Mouse (Mus musculus) lung, adult 2 months (tissue): Measurements from ENCODE around the gene Wwox.

Experiments
- CTCF ChIP-seq: fragments of 200-500 bp; IDR thresholded peaks from 2 replicates; pipeline ENCODE4 v1.5.1; 2011; ENCODE audit warnings: mild to moderate bottlenecking, low read length, control low read depth; ENCODE audit not compliant: insufficient read depth
- POLR2A ChIP-seq: fragments of 200-500 bp; IDR thresholded peaks from 2 replicates; pipeline ENCODE4 v1.6.1; 2011; ENCODE audit warnings: low read depth, mild to moderate bottlenecking, control low read depth, low read length, borderline replicate concordance; ENCODE audit errors: extremely low read depth

- TF ChIP-seq CTCF (no peak), POLR2A (no peak)
Observed at GRCm38 (mm10) chr8:115157977-115158720, 718.7 kb downstream of the Wwox start.
